Mouse (Mus musculus): ENCODE results near the gene Dip2c. TPM values are rescaled to one million over a fixed set of nuclear protein-coding genes. Genes with fewer than 3 reads are reported as not detected.

The Dip2c gene
- polyA plus RNA-seq, 1 experiment, result 15.7 TPM

GRCm38 (mm10) chr13:9656613-9657012 is 380.3 kb downstream of the Dip2c start:
- WGBS, result 94% methylated on average over 6 of the region's 6 CpGs
- TF ChIP-seq CTCF (IDR thresholded peaks at IDR 0.05; ENCODE audit: insufficient read depth, low read length) (no peak), POLR2A (IDR thresholded peaks at IDR 0.05; ENCODE audit: borderline replicate concordance, extremely low read depth, low read depth, low read length) (no peak)
- DNase-seq, result no peak
- no peak overlapping the region for H3K4me3 ChIP-seq (replicated peaks; ENCODE audit: extremely low read depth, low read depth, low read length)
- H3K4me1 ChIP-seq (ENCODE audit: control insufficient read depth, insufficient read depth, low read length), result no peaks in the 10 kb centered on the region

- DNase-seq, result no peak
- no peak overlapping the region for H3K4me3 ChIP-seq (replicated peaks; ENCODE audit: extremely low read depth, low read depth, low read length)
- 79% methylated on average over 1 of the region's 1 CpGs for WGBS
- no peaks in the 10 kb centered on the region for H3K4me1 ChIP-seq (ENCODE audit: control insufficient read depth, insufficient read depth, low read length)
- TF ChIP-seq POLR2A (IDR thresholded peaks at IDR 0.05; ENCODE audit: borderline replicate concordance, extremely low read depth, low read depth, low read length), result no peak
- TF ChIP-seq CTCF (IDR thresholded peaks at IDR 0.05; ENCODE audit: insufficient read depth, low read length), result no peak
These were observed 384.4 kb downstream of the Dip2c start for GRCm38 (mm10) chr13:9660711-9661110.

- Histone ChIP-seq H3K4me3 (replicated peaks; ENCODE audit: extremely low read depth, low read depth, low read length) (no peak overlapping the region), H3K4me1 (ENCODE audit: control insufficient read depth, insufficient read depth, low read length) (no peaks in the 10 kb centered on the region)
- WGBS, result 97% methylated on average over 1 of the region's 1 CpGs
- no peak for DNase-seq
- no peak for TF ChIP-seq POLR2A (IDR thresholded peaks at IDR 0.05; ENCODE audit: borderline replicate concordance, extremely low read depth, low read depth, low read length)
- TF ChIP-seq CTCF (IDR thresholded peaks at IDR 0.05; ENCODE audit: insufficient read depth, low read length), result no peak
These were observed 387.3 kb downstream of the Dip2c start for GRCm38 (mm10) chr13:9663593-9663992.

- WGBS, result 59% methylated on average over 7 of the region's 7 CpGs
- DNase-seq, result no peak
- Histone ChIP-seq H3K4me3 (replicated peaks; ENCODE audit: extremely low read depth, low read depth, low read length) (no peak overlapping the region), H3K4me1 (ENCODE audit: control insufficient read depth, insufficient read depth, low read length) (no peaks in the 10 kb centered on the region)
- TF ChIP-seq POLR2A (IDR thresholded peaks at IDR 0.05; ENCODE audit: borderline replicate concordance, extremely low read depth, low read depth, low read length) (no peak), CTCF (IDR thresholded peaks at IDR 0.05; ENCODE audit: insufficient read depth, low read length) (no peak)
These were observed 391.7 kb downstream of the Dip2c start for GRCm38 (mm10) chr13:9667954-9668496.

GRCm38 (mm10) chr13:9669246-9669645 is 392.9 kb downstream of the Dip2c start:
- no peak overlapping the region for H3K4me3 ChIP-seq (replicated peaks; ENCODE audit: extremely low read depth, low read depth, low read length)
- DNase-seq, result no peak
- TF ChIP-seq CTCF (IDR thresholded peaks at IDR 0.05; ENCODE audit: insufficient read depth, low read length), result no peak
- no peak for TF ChIP-seq POLR2A (IDR thresholded peaks at IDR 0.05; ENCODE audit: borderline replicate concordance, extremely low read depth, low read depth, low read length)
- 93% methylated on average over 5 of the region's 5 CpGs for WGBS
- H3K4me1 ChIP-seq (ENCODE audit: control insufficient read depth, insufficient read depth, low read length), result no peaks in the 10 kb centered on the region

GRCm38 (mm10) chr13:9674126-9674525 is 397.8 kb downstream of the Dip2c start:
- H3K4me1 ChIP-seq (ENCODE audit: control insufficient read depth, insufficient read depth, low read length), result no peaks in the 10 kb centered on the region
- TF ChIP-seq CTCF (IDR thresholded peaks at IDR 0.05; ENCODE audit: insufficient read depth, low read length) (no peak), POLR2A (IDR thresholded peaks at IDR 0.05; ENCODE audit: borderline replicate concordance, extremely low read depth, low read depth, low read length) (no peak)
- DNase-seq, result no peak
- H3K4me3 ChIP-seq (replicated peaks; ENCODE audit: extremely low read depth, low read depth, low read length), result no peak overlapping the region
- 100% methylated on average over 1 of the region's 1 CpGs for WGBS

GRCm38 (mm10) chr13:9681492-9681891 is 405.2 kb downstream of the Dip2c start:
- Histone ChIP-seq H3K4me1 (ENCODE audit: control insufficient read depth, insufficient read depth, low read length) (no peaks in the 10 kb centered on the region), H3K4me3 (replicated peaks; ENCODE audit: extremely low read depth, low read depth, low read length) (no peak overlapping the region)
- DNase-seq, result no peak
- TF ChIP-seq POLR2A (IDR thresholded peaks at IDR 0.05; ENCODE audit: borderline replicate concordance, extremely low read depth, low read depth, low read length), result no peak
- TF ChIP-seq CTCF (IDR thresholded peaks at IDR 0.05; ENCODE audit: insufficient read depth, low read length), result no peak
- 100% methylated on average over 3 of the region's 3 CpGs for WGBS

- no peak for DNase-seq
- Histone ChIP-seq H3K4me3 (replicated peaks; ENCODE audit: extremely low read depth, low read depth, low read length) (no peak overlapping the region), H3K4me1 (ENCODE audit: control insufficient read depth, insufficient read depth, low read length) (no peaks in the 10 kb centered on the region)
- 91% methylated on average over 4 of the region's 4 CpGs for WGBS
- TF ChIP-seq CTCF (IDR thresholded peaks at IDR 0.05; ENCODE audit: insufficient read depth, low read length) (no peak), POLR2A (IDR thresholded peaks at IDR 0.05; ENCODE audit: borderline replicate concordance, extremely low read depth, low read depth, low read length) (no peak)
These were observed 407.0 kb downstream of the Dip2c start for GRCm38 (mm10) chr13:9683280-9683679.

- TF ChIP-seq POLR2A (IDR thresholded peaks at IDR 0.05; ENCODE audit: borderline replicate concordance, extremely low read depth, low read depth, low read length) (no peak), CTCF (IDR thresholded peaks at IDR 0.05; ENCODE audit: insufficient read depth, low read length) (no peak)
- DNase-seq, result no peak
These were observed 408.0 kb downstream of the Dip2c start for GRCm38 (mm10) chr13:9684153-9684923.

GRCm38 (mm10) chr13:9686261-9686660 is 409.9 kb downstream of the Dip2c start:
- WGBS, result 93% methylated on average over 7 of the region's 7 CpGs
- H3K4me1 ChIP-seq (ENCODE audit: control insufficient read depth, insufficient read depth, low read length), result no peaks in the 10 kb centered on the region

More at GRCm38 (mm10) chr13:9684153-9684923, 408.0 kb downstream of the Dip2c start:
- 92% methylated on average over 11 of the region's 11 CpGs for WGBS
- H3K4me1 ChIP-seq (ENCODE audit: control insufficient read depth, insufficient read depth, low read length), result no peaks in the 10 kb centered on the region
- H3K4me3 ChIP-seq (replicated peaks; ENCODE audit: extremely low read depth, low read depth, low read length), result no peak overlapping the region

More at GRCm38 (mm10) chr13:9686261-9686660, 409.9 kb downstream of the Dip2c start:
- TF ChIP-seq CTCF (IDR thresholded peaks at IDR 0.05; ENCODE audit: insufficient read depth, low read length) (no peak), POLR2A (IDR thresholded peaks at IDR 0.05; ENCODE audit: borderline replicate concordance, extremely low read depth, low read depth, low read length) (no peak)
- no peak for DNase-seq
- no peak overlapping the region for H3K4me3 ChIP-seq (replicated peaks; ENCODE audit: extremely low read depth, low read depth, low read length)
